Mouse (Mus musculus) hindbrain, embryonic 13.5 days (tissue): Measurements from ENCODE around the gene Tspan15. TPM values are rescaled to one million over a fixed set of nuclear protein-coding genes. Genes with fewer than 3 reads are reported as not detected.
A peak's percentile ranks its signal among the peaks of the same experiment; 100 is the strongest.

ENCODE experiments used
- ATAC-seq: fragments of 200-750 bp; cut with Nextera tagmentation; 2 replicates; pipeline ENCODE4 v1.8.0; 2017; ENCODE audit warnings: moderate TSS enrichment; ENCODE audit not compliant: low FRiP score
- H3K27ac ChIP-seq: fragments of 300-500 bp; sonication (generic); 2 replicates; pipeline ENCODE4 v1.5.1; 2015; ENCODE audit warnings: inconsistent platforms, mild to moderate bottlenecking, moderate library complexity
- H3K27me3 ChIP-seq: fragments of 300-500 bp; sonication (generic); 2 replicates; pipeline ENCODE4 v1.6.1; 2015; ENCODE audit warnings: mild to moderate bottlenecking, inconsistent platforms
- H3K36me3 ChIP-seq: fragments of 300-500 bp; sonication (generic); 2 replicates; pipeline ENCODE4 v1.6.1; 2015; ENCODE audit warnings: mild to moderate bottlenecking, inconsistent platforms
- H3K4me1 ChIP-seq: fragments of 300-500 bp; sonication (generic); replicated peaks from 2 replicates; pipeline ENCODE4 v1.6.1; 2015; ENCODE audit warnings: inconsistent platforms
- H3K4me2 ChIP-seq: fragments of 300-500 bp; sonication (generic); 2 replicates; pipeline ENCODE4 v1.6.1; 2015; ENCODE audit warnings: inconsistent platforms, mild to moderate bottlenecking, moderate library complexity
- H3K4me3 ChIP-seq: fragments of 300-500 bp; sonication (generic); 2 replicates; pipeline ENCODE4 v1.5.1; 2015; ENCODE audit warnings: mild to moderate bottlenecking, inconsistent platforms
- H3K9ac ChIP-seq: fragments of 300-500 bp; sonication (generic); 2 replicates; pipeline ENCODE4 v1.6.1; 2015; ENCODE audit warnings: mild to moderate bottlenecking, inconsistent platforms
- H3K9me3 ChIP-seq: fragments of 300-500 bp; sonication (generic); 2 replicates; pipeline ENCODE4 v1.6.1; 2016; ENCODE audit warnings: inconsistent platforms
- WGBS: fragments of 180-500 bp; shearing (Covaris S2); methylation state at CpG from one replicate; pipeline ENCODE4 v1.1.7; 2015; 5-methylcytosine and 5-hydroxymethylcytosine counted together
- polyA plus RNA-seq: library from polyadenylated mRNA; unstranded; fragments of >200 nt; fragmentation: Nextera tagmentation; extraction: Ambion mirVana; gene quantifications from 2 replicates; pipeline ENCODE4 v1.2.1, GENCODE M21; 2015

The Tspan15 gene
- polyA plus RNA-seq, 1 experiment from 2014 or later: 22.1 TPM

- no peaks in the 10 kb centered on the region for H3K4me1 ChIP-seq
- no peak overlapping the region for H3K4me2 ChIP-seq
- no peak overlapping the region for H3K27ac ChIP-seq
- H3K27me3 ChIP-seq: peaks cover 70% of the 10 kb centered on the region
- 76% methylated on average over 6 of the region's 6 CpGs for WGBS
- no peaks in the 10 kb centered on the region for H3K36me3 ChIP-seq
- ATAC-seq: 0 out of 2 replicates have a peak, but pooled peaks have one; percentile 11
- H3K4me3 ChIP-seq: no peak overlapping the region
- H3K9me3 ChIP-seq: 0 out of 2 replicates have a peak, but pooled peaks cover 5% of the 10 kb centered on the region
- H3K9ac ChIP-seq: no peak overlapping the region
Measured at GRCm38 (mm10) chr10:62182471-62183014, 48.5 kb downstream of the Tspan15 start.

GRCm38 (mm10) chr10:62181701-62182100, 49.4 kb downstream of the Tspan15 start:
- no peaks in the 10 kb centered on the region for H3K36me3 ChIP-seq
- H3K4me3 ChIP-seq: no peak overlapping the region
- H3K27me3 ChIP-seq: peaks cover 78% of the 10 kb centered on the region
- ATAC-seq: no peak
- no peaks in the 10 kb centered on the region for H3K4me1 ChIP-seq
- no peak overlapping the region for H3K27ac ChIP-seq
- peaks cover 5% of the 10 kb centered on the region; the same call in 1 of the 2 replicates for H3K9me3 ChIP-seq
- WGBS: 51% methylated on average over 3 of the region's 3 CpGs
- no peak overlapping the region for H3K9ac ChIP-seq
- no peak overlapping the region for H3K4me2 ChIP-seq

GRCm38 (mm10) chr10:62179944-62180343, 51.1 kb downstream of the Tspan15 start:
- H3K4me1 ChIP-seq: peaks cover 3% of the 10 kb centered on the region; the same call in 1 of the 2 replicates

GRCm38 (mm10) chr10:62174533-62175313, 56.3 kb downstream of the Tspan15 start:
- no peaks in the 10 kb centered on the region for H3K36me3 ChIP-seq
- H3K4me1 ChIP-seq: peaks cover 24% of the 10 kb centered on the region
- no peak overlapping the region for H3K4me3 ChIP-seq
- peak overlapping the region; percentile 20; the same call in 1 of the 2 replicates for H3K27ac ChIP-seq
- no peak overlapping the region for H3K4me2 ChIP-seq
- ATAC-seq: peak; percentile 76
- H3K9ac ChIP-seq: no peak overlapping the region
- peaks cover 82% of the 10 kb centered on the region for H3K27me3 ChIP-seq
- 20% methylated on average over 15 of the region's 15 CpGs for WGBS
- peaks cover 13% of the 10 kb centered on the region for H3K9me3 ChIP-seq

More at GRCm38 (mm10) chr10:62179944-62180343, 51.1 kb downstream of the Tspan15 start:
- Histone ChIP-seq H3K4me3 (no peak overlapping the region), H3K27me3 (peaks cover 86% of the 10 kb centered on the region), H3K9me3 (peaks cover 13% of the 10 kb centered on the region), H3K27ac (no peak overlapping the region), H3K4me2 (no peak overlapping the region), H3K9ac (no peak overlapping the region), H3K36me3 (no peaks in the 10 kb centered on the region)
- 93% methylated on average over 3 of the region's 3 CpGs for WGBS
- ATAC-seq: no peak

- H3K4me2 ChIP-seq: no peak overlapping the region
- H3K9ac ChIP-seq: no peak overlapping the region
- WGBS: 12% methylated on average over 9 of the region's 9 CpGs
- no peaks in the 10 kb centered on the region for H3K36me3 ChIP-seq
- peaks cover 79% of the 10 kb centered on the region for H3K27me3 ChIP-seq
- H3K9me3 ChIP-seq: peaks cover 13% of the 10 kb centered on the region
- H3K4me1 ChIP-seq: peaks cover 24% of the 10 kb centered on the region
- no peak overlapping the region for H3K4me3 ChIP-seq
- H3K27ac ChIP-seq: no peak overlapping the region
- ATAC-seq: no peak
Measured at GRCm38 (mm10) chr10:62173941-62174448, 57.1 kb downstream of the Tspan15 start.

- H3K27me3 ChIP-seq: peaks cover 79% of the 10 kb centered on the region
- ATAC-seq: no peak
Measured at GRCm38 (mm10) chr10:62172841-62173553, 58.1 kb downstream of the Tspan15 start.

GRCm38 (mm10) chr10:62162410-62162809, 68.6 kb downstream of the Tspan15 start:
- no peak overlapping the region for H3K4me2 ChIP-seq
- no peaks in the 10 kb centered on the region for H3K9me3 ChIP-seq
- peaks cover 9% of the 10 kb centered on the region; the same call in 1 of the 2 replicates for H3K4me1 ChIP-seq
- H3K27me3 ChIP-seq: peaks cover 64% of the 10 kb centered on the region
- no peak for ATAC-seq
- H3K9ac ChIP-seq: no peak overlapping the region
- no peak overlapping the region for H3K27ac ChIP-seq
- WGBS: 41% methylated on average over 10 of the region's 10 CpGs
- no peak overlapping the region for H3K4me3 ChIP-seq
- H3K36me3 ChIP-seq: no peaks in the 10 kb centered on the region

More at GRCm38 (mm10) chr10:62172841-62173553, 58.1 kb downstream of the Tspan15 start:
- Histone ChIP-seq H3K4me1 (peaks cover 24% of the 10 kb centered on the region), H3K9me3 (peaks cover 8% of the 10 kb centered on the region), H3K27ac (no peak overlapping the region), H3K9ac (no peak overlapping the region), H3K4me2 (no peak overlapping the region), H3K4me3 (no peak overlapping the region), H3K36me3 (no peaks in the 10 kb centered on the region)
- WGBS: 2% methylated on average over 9 of the region's 9 CpGs

- Histone ChIP-seq H3K4me3 (no peak overlapping the region), H3K27me3 (peaks cover 88% of the 10 kb centered on the region), H3K36me3 (no peaks in the 10 kb centered on the region), H3K9ac (no peak overlapping the region), H3K4me1 (peaks cover 14% of the 10 kb centered on the region), H3K27ac (no peak overlapping the region), H3K9me3 (0 out of 2 replicates have a peak, but pooled peaks cover 9% of the 10 kb centered on the region), H3K4me2 (no peak overlapping the region)
- ATAC-seq: no peak
- WGBS: 11% methylated on average over 7 of the region's 7 CpGs
Measured at GRCm38 (mm10) chr10:62149929-62150328, 81.1 kb downstream of the Tspan15 start.

- no peaks in the 10 kb centered on the region for H3K36me3 ChIP-seq
- H3K9ac ChIP-seq: no peak overlapping the region
- 45% methylated on average over 12 of the region's 12 CpGs for WGBS
- peaks cover 86% of the 10 kb centered on the region for H3K27me3 ChIP-seq
- H3K4me3 ChIP-seq: no peak overlapping the region
- H3K27ac ChIP-seq: no peak overlapping the region
- no peak for ATAC-seq
- no peaks in the 10 kb centered on the region for H3K9me3 ChIP-seq
- H3K4me2 ChIP-seq: no peak overlapping the region
- peaks cover 14% of the 10 kb centered on the region for H3K4me1 ChIP-seq
Measured at GRCm38 (mm10) chr10:62147466-62148248, 83.4 kb downstream of the Tspan15 start.

GRCm38 (mm10) chr10:62145957-62146356, 85.1 kb downstream of the Tspan15 start:
- Histone ChIP-seq H3K27ac (no peak overlapping the region), H3K27me3 (peaks cover 83% of the 10 kb centered on the region), H3K36me3 (no peaks in the 10 kb centered on the region), H3K4me2 (no peak overlapping the region), H3K9ac (no peak overlapping the region), H3K4me1 (peaks cover 14% of the 10 kb centered on the region), H3K9me3 (no peaks in the 10 kb centered on the region), H3K4me3 (no peak overlapping the region)
- 33% methylated on average over 5 of the region's 5 CpGs for whole genome bisulfite sequencing
- no peak for ATAC-seq

GRCm38 (mm10) chr10:62143820-62144219, 87.2 kb downstream of the Tspan15 start, which contains the start of gene Fam241b:
Gene Fam241b, minus strand, starts transcription at chr10:62143920.
- Histone ChIP-seq H3K27me3 (peaks cover 82% of the 10 kb centered on the region), H3K4me2 (no peak within 1 kb of the TSS), H3K27ac (no peak within 1 kb of the TSS), H3K9ac (no peak within 1 kb of the TSS), H3K36me3 (no peaks in the 10 kb centered on the region), H3K4me3 (no peak within 1 kb of the TSS), H3K9me3 (no peaks in the 10 kb centered on the region), H3K4me1 (peaks cover 7% of the 10 kb centered on the region; the same call in 1 of the 2 replicates)
- ATAC-seq: no peak
- WGBS: 66% methylated on average over 8 of the region's 8 CpGs
